Mouse (Mus musculus): ENCODE results near the gene Ift52.
A peak's percentile ranks its signal among the peaks of the same experiment; 100 is the strongest.

GRCm38 (mm10) chr2:162999744-163000143, 17.4 kb upstream of the Ift52 start:
- TF ChIP-seq CTCF (IDR thresholded peaks at IDR 0.05; ENCODE audit: insufficient read depth, low read length): peak; percentile 60
- no peak for TF ChIP-seq POLR2A (IDR thresholded peaks at IDR 0.05; ENCODE audit: borderline replicate concordance, extremely low read depth, low read depth, low read length)
